Mouse (Mus musculus) heart, adult 2 months (tissue): Measurements from ENCODE around the gene Cnnm1. TPM values are rescaled to one million over a fixed set of nuclear protein-coding genes. Genes with fewer than 3 reads are reported as not detected.
"Not testable (repeated sequence)": the region's sequence is repeated elsewhere in the genome, so short reads cannot be mapped to it uniquely, and the experiment has no call there.

Experiments
- DNase-seq, 2 experiments: peaks; one replicate each; pipeline ENCODE4 v3.0.0; 2021
- H3K27ac ChIP-seq: fragments of 200-600 bp; 2 replicates; pipeline ENCODE4 v1.8.1; 2022
- H3K27me3 ChIP-seq: fragments of 200-500 bp; 2 replicates; pipeline ENCODE4 v1.6.1; 2012; ENCODE audit warnings: mild to moderate bottlenecking, low read length, inconsistent platforms, mixed read lengths; ENCODE audit not compliant: control insufficient read depth, insufficient read depth
- H3K36me3 ChIP-seq: fragments of 200-500 bp; 2 replicates; pipeline ENCODE4 v1.6.1; 2012; ENCODE audit warnings: low read length, inconsistent platforms; ENCODE audit not compliant: control insufficient read depth, insufficient read depth
- H3K4me1 ChIP-seq: fragments of 200-500 bp; 2 replicates; pipeline ENCODE4 v1.6.1; 2011; ENCODE audit warnings: low read length; ENCODE audit not compliant: control insufficient read depth, insufficient read depth
- H3K4me3 ChIP-seq: fragments of 200-600 bp; 2 replicates; pipeline ENCODE4 v1.8.1; 2022
- H3K79me2 ChIP-seq: fragments of 200-500 bp; replicated peaks from 2 replicates; pipeline ENCODE4 v1.6.1; 2012; ENCODE audit warnings: mild to moderate bottlenecking, inconsistent platforms, low read length, moderate library complexity, mixed read lengths; ENCODE audit not compliant: control insufficient read depth, insufficient read depth
- H3K9ac ChIP-seq: fragments of 200-500 bp; 2 replicates; pipeline ENCODE4 v1.6.1; 2012; ENCODE audit warnings: low read depth, mild to moderate bottlenecking, control low read depth, inconsistent platforms, low read length, mixed read lengths
- CTCF ChIP-seq: fragments of 200-600 bp; IDR thresholded peaks from 2 replicates; pipeline ENCODE4 v1.8.1; 2022; ENCODE audit warnings: antibody characterized with exemption, mild to moderate bottlenecking, moderate library complexity
- EP300 ChIP-seq: fragments of 200-500 bp; IDR thresholded peaks from 2 replicates; pipeline ENCODE4 v1.6.1; 2011; ENCODE audit warnings: low read depth, low read length, control low read depth; ENCODE audit not compliant: insufficient read depth
- POLR2A ChIP-seq: fragments of 200-500 bp; IDR thresholded peaks from 2 replicates; pipeline ENCODE4 v1.6.1; 2011; ENCODE audit warnings: mild to moderate bottlenecking, low read depth, low read length, control low read depth; ENCODE audit not compliant: insufficient read depth
- WGBS: fragments of 180-500 bp; shearing (Covaris S2); methylation state at CpG from one replicate; pipeline ENCODE4 v1.1.7; 2018; 5-methylcytosine and 5-hydroxymethylcytosine counted together
- intact Hi-C: fragments of 180-260 bp; cut with DNase I; formaldehyde crosslinking; loops from one replicate; pipeline ENCODE4 v1.15.1; 2025
- polyA plus RNA-seq: library from polyadenylated mRNA; depleted of rRNA; stranded (reverse); fragments of >200 nt; gene quantifications from 2 replicates; pipeline ENCODE4 v1.2.3, GENCODE M21; 2012
- total RNA-seq, 2 experiments: library from RNA; stranded (reverse); gene quantifications; 2 replicates each; pipeline ENCODE4 v1.2.3; 2021

Gene Cnnm1
- total and polyA plus RNA-seq, 3 experiments: 0.04 to 0.05 (median 0.05) TPM

DNA sequence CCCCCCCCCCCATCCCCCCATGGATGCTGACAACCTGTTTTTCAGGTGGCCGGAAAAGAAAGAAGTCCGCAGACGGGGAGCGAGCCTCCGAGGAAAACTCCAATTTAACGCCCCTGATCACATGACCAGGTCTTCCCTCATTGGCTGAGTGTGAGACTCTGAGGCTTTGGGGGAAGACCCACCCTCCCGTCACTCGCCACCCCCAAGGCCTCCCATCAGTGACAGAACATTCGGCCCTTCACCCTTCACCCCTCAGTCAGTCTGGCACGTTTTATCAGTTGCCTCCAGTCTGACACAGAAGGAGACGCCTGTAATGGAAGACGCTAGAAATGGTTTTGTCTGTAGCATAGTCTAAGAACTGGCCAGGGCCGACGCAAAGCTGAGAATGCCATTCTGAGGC, 54.7 kb downstream of the Cnnm1 start:
- 18% methylated on average over 14 of the region's 14 CpGs for WGBS
- H3K4me1 ChIP-seq: peaks cover 2% of the 10 kb centered on the region
- DNase-seq: no peak
- H3K27me3 ChIP-seq: no peaks in the 10 kb centered on the region; the same call in 1 of the 2 replicates
- H3K4me3 ChIP-seq: no peak overlapping the region
- H3K27ac ChIP-seq: no peak overlapping the region
- no peak overlapping the region for H3K9ac ChIP-seq
- TF ChIP-seq POLR2A (no peak), EP300 (no peak), CTCF (no peak)
- H3K79me2 ChIP-seq: no peaks in the 10 kb centered on the region
- H3K36me3 ChIP-seq: peaks cover 8% of the 10 kb centered on the region
- intact Hi-C loops: loop anchor here (10.0 kb wide), 1 partner anchor 260 kb away; the partner anchor contains the start of genes Cox15 and Cutc

DNA sequence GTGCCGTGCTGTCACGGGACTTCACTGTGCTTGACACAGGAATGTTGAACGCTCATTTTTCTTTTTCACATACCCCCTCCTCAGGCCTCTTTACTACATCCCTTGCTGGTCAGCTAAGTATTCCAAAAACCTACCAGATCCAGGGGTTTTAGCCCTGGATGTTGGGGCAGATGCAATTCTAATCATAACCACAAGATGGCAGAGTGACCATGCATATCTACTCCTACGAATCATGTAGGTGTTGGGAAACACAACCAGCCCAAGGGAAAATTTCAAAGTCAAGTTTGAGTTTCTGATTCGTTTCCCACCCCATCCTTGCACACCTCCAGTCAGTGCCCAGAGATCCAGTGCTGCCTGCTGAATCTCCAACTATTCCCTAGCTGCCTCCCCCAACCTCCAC, 55.6 kb downstream of the Cnnm1 start:
- intact Hi-C loops: loop anchor here (1.0 to 10.0 kb wide), 3 partner anchors 32 to 259 kb away; partner anchors contain the start of genes Cox15 and Cutc
- no peak overlapping the region for H3K9ac ChIP-seq
- peak; percentile 31 to 40 for DNase-seq
- no peaks in the 10 kb centered on the region for H3K79me2 ChIP-seq
- H3K27ac ChIP-seq: peak overlapping the region; percentile 56; the same call in 1 of the 2 replicates
- WGBS: 12% methylated on average over 5 of the region's 5 CpGs
- no peak overlapping the region for H3K4me3 ChIP-seq
- H3K4me1 ChIP-seq: peaks cover 2% of the 10 kb centered on the region
- H3K36me3 ChIP-seq: peaks cover 8% of the 10 kb centered on the region
- no peaks in the 10 kb centered on the region; the same call in 1 of the 2 replicates for H3K27me3 ChIP-seq
- peak; percentile 98 for TF ChIP-seq CTCF
- no peak for TF ChIP-seq POLR2A
- TF ChIP-seq EP300: no peak

DNA sequence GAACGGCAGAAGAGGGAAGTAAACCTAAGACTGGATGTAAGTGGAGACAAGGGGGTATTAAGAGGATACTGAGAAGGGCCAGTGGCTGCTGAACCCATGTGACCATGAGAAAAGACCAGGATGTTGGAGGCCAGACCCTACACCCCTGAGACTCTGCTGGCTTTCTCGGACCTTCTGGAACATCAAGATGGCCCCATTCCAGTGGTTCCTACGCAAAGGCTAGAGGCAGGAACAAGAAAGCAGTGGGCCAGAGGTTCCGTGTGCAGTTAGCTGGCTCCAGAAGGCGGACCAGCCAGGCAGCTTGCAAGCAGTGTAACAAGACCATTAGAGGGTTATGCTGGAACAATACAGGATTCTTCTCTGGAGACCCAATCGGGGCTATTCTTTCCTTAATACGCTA, 57.2 kb downstream of the Cnnm1 start:
- no peak overlapping the region for H3K4me3 ChIP-seq
- no peak overlapping the region for H3K27ac ChIP-seq
- H3K27me3 ChIP-seq: no peaks in the 10 kb centered on the region; the same call in 1 of the 2 replicates
- H3K79me2 ChIP-seq: no peaks in the 10 kb centered on the region
- peaks cover 2% of the 10 kb centered on the region for H3K4me1 ChIP-seq
- intact Hi-C loops: loop anchor here (2.0 to 10.0 kb wide), 2 partner anchors 157 to 257 kb away; partner anchors contain the start of genes Cox15 and Cutc
- 71% methylated on average over 7 of the region's 7 CpGs for WGBS
- peaks cover 8% of the 10 kb centered on the region for H3K36me3 ChIP-seq
- DNase-seq: no peak
- no peak overlapping the region for H3K9ac ChIP-seq
- no peak for TF ChIP-seq EP300
- TF ChIP-seq CTCF: no peak
- TF ChIP-seq POLR2A: no peak

DNA sequence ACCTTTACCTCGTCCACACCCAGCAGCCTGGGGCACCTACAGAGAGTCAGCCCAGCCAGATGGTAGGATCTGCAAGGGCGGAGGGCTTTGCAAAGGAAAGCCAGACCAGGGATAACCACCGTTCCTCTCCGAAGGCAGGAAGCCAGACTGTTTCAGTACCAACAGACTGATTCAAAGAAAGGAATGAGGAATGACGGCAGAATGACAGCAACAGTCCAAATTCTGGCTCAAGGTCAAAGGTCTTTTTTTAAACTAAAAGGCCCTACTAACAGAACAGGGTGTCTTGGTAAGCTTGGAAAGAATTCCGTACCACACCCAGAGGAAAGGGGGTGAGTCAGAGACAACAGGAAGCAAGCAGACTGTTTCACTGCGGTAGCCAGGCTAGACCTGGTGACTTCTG, 58.6 kb downstream of the Cnnm1 start:
- intact Hi-C loops: loop anchor here (10.0 kb wide), 1 partner anchor 256 kb away; the partner anchor contains the start of genes Cox15 and Cutc

DNA sequence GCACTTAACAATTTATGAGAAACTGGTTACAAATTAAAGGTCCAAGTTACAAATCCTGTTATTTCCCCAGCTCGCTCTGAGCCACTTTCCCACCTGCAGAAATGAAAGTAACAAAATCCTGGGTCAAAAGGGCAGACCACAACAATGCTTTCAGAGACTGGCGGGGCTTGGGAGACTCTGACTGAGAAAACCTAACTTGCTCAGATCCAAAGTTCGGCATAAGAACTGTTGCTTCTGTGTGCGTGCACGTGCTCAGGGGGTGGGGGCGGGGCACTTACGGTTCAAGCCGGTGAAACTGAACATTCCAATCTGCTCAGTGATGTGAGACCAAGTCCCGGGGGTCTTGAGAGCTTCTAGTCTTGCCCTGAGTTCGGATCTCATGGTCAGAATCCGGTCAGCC, 62.4 kb downstream of the Cnnm1 start:
- TF ChIP-seq POLR2A: no peak
- no peak overlapping the region for H3K27ac ChIP-seq

More for the DNA sequence above, 58.6 kb downstream of the Cnnm1 start:
- no peaks in the 10 kb centered on the region; the same call in 1 of the 2 replicates for H3K27me3 ChIP-seq
- no peaks in the 10 kb centered on the region for H3K79me2 ChIP-seq
- H3K4me3 ChIP-seq: no peak overlapping the region
- TF ChIP-seq EP300: no peak
- no peak for TF ChIP-seq POLR2A
- TF ChIP-seq CTCF: no peak
- H3K27ac ChIP-seq: peak overlapping the region; percentile 55
- peak in 1 of 2 experiments; percentile 30 for DNase-seq
- H3K9ac ChIP-seq: no peak overlapping the region
- peaks cover 10% of the 10 kb centered on the region for H3K36me3 ChIP-seq
- H3K4me1 ChIP-seq: peaks cover 2% of the 10 kb centered on the region
- WGBS: 33% methylated on average over 7 of the region's 7 CpGs

DNA sequence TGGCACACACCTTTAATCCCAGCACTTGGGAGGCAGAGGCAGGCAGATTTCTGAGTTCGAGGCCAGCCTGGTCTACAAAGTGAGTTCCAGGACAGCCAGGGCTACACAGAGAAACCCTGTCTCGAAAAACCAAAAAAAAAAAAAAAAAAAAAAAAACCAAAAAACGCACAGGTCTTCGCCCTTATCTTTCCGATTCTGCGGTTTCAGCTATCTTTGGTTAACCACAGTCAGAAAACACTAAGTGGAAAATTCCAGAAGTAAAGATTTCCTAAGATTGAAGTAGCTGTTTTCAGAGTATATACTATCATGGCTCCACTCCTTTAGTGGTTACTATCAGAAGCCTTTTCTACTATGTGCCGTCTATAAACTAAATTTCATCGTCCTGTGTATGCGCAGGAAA, 63.4 kb downstream of the Cnnm1 start:
- WGBS: 92% methylated on average over 9 of the region's 9 CpGs
- H3K9ac ChIP-seq, H3K27ac ChIP-seq, DNase-seq, intact Hi-C loops, H3K4me3 ChIP-seq, H3K27me3 ChIP-seq, H3K79me2 ChIP-seq, H3K4me1 ChIP-seq, H3K36me3 ChIP-seq: not testable (repeated sequence)

More for the DNA sequence above, 62.4 kb downstream of the Cnnm1 start:
- H3K36me3 ChIP-seq: peaks cover 10% of the 10 kb centered on the region
- H3K9ac ChIP-seq: no peak overlapping the region
- no peak overlapping the region for H3K4me3 ChIP-seq
- peaks cover 2% of the 10 kb centered on the region for H3K4me1 ChIP-seq
- 86% methylated on average over 11 of the region's 11 CpGs for WGBS
- 0 out of 2 replicates have a peak, but pooled peaks cover 2% of the 10 kb centered on the region for H3K79me2 ChIP-seq
- no peaks in the 10 kb centered on the region for H3K27me3 ChIP-seq
- DNase-seq: no peak
- intact Hi-C loops: no loop called here
